Mouse (Mus musculus) layer of hippocampus, adult 9-11 months (tissue): ENCODE results near the gene Dcakd.
A peak's percentile ranks its signal among the peaks of the same experiment; 100 is the strongest.
"Not testable (repeated sequence)": the region's sequence is repeated elsewhere in the genome, so short reads cannot be mapped to it uniquely, and the experiment has no call there.

Experiments
- DNase-seq: peaks from one replicate; pipeline ENCODE4 v3.0.0; 2022

Gene Dcakd

GRCm38 (mm10) chr11:103004852-103005251 lies 23.3 kb downstream of the Dcakd start:
- DNase-seq, result no peak

GRCm38 (mm10) chr11:103003210-103003609 lies 24.9 kb downstream of the Dcakd start:
- DNase-seq, result peak; percentile 85

- DNase-seq, result no peak
Measured at GRCm38 (mm10) chr11:103001063-103001462, 27.1 kb downstream of the Dcakd start.

GRCm38 (mm10) chr11:103000111-103000510 lies 28.0 kb downstream of the Dcakd start:
- DNase-seq, result no peak

- no peak for DNase-seq
Measured at GRCm38 (mm10) chr11:102999317-102999970, 28.7 kb downstream of the Dcakd start.

- DNase-seq, result no peak
Measured at GRCm38 (mm10) chr11:102998577-102999316, 29.4 kb downstream of the Dcakd start.

GRCm38 (mm10) chr11:102998254-102998576 lies 29.9 kb downstream of the Dcakd start:
- DNase-seq, result no peak

GRCm38 (mm10) chr11:102996991-102997770 lies 31.0 kb downstream of the Dcakd start:
- no peak for DNase-seq

- no peak for DNase-seq
Measured at GRCm38 (mm10) chr11:102996385-102996784, 31.7 kb downstream of the Dcakd start.

- DNase-seq, result no peak
Measured at GRCm38 (mm10) chr11:102994952-102995351, 33.2 kb downstream of the Dcakd start.

GRCm38 (mm10) chr11:102993420-102994029 lies 34.6 kb downstream of the Dcakd start:
- no peak for DNase-seq

- no peak for DNase-seq
Measured at GRCm38 (mm10) chr11:102992940-102993339, 35.2 kb downstream of the Dcakd start.

- no peak for DNase-seq
Measured at GRCm38 (mm10) chr11:102991681-102992080, 36.5 kb downstream of the Dcakd start.

- DNase-seq, result no peak
Measured at GRCm38 (mm10) chr11:102990152-102990663, 37.9 kb downstream of the Dcakd start.

GRCm38 (mm10) chr11:102989641-102990151 lies 38.4 kb downstream of the Dcakd start:
- DNase-seq, result no peak

GRCm38 (mm10) chr11:102985160-102985559 lies 43.0 kb downstream of the Dcakd start:
- no peak for DNase-seq

GRCm38 (mm10) chr11:102984615-102985014 lies 43.5 kb downstream of the Dcakd start:
- no peak for DNase-seq

- DNase-seq, result no peak
Measured at GRCm38 (mm10) chr11:102984086-102984485, 44.0 kb downstream of the Dcakd start.

GRCm38 (mm10) chr11:102981151-102981890 lies 46.8 kb downstream of the Dcakd start:
- DNase-seq, result no peak

- no peak for DNase-seq
Measured at GRCm38 (mm10) chr11:102978052-102978666, 50.0 kb downstream of the Dcakd start.

GRCm38 (mm10) chr11:102975966-102976365 lies 52.2 kb downstream of the Dcakd start:
- DNase-seq, result not testable (repeated sequence)

- DNase-seq, result no peak
Measured at GRCm38 (mm10) chr11:102972326-102972725, 55.8 kb downstream of the Dcakd start.
